Mouse (Mus musculus): Measurements from ENCODE around the gene Il17a.

DNA sequence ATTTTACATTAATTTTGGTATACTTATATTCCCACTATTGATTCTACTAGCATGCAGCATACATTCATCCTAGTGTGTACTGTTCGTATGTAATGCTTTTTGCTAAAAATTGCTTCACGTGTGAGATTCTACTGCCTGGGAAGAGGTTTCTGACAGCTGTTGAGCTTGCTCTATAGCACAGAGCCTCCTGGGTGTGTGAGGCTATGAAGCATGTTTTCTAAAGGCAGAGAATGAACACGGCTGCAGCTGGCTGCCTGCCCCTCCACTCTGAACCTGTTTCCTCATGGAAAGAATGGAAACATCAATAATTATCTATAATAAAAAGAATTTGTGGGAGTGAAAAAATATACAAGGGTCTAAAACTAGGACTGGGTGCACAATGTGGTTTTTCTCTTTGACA is 46.9 kb upstream of the Il17a start:
- TF ChIP-seq POLR2A (IDR thresholded peaks at IDR 0.05; ENCODE audit: low read depth, low read length) = no peak
- TF ChIP-seq CTCF (IDR thresholded peaks at IDR 0.05; ENCODE audit: borderline replicate concordance, insufficient read depth, low read length) = no peak
